Mouse (Mus musculus) brain, embryonic 14.5 days (tissue): ENCODE data around the gene Msantd2. TPM values are rescaled to one million over a fixed set of nuclear protein-coding genes. Genes with fewer than 3 reads are reported as not detected.

ENCODE experiments used
- DNase-seq: peaks from one replicate; pipeline ENCODE4 v3.0.0-alpha.2; 2011; ENCODE audit warnings: low read depth
- CTCF ChIP-seq: fragments of 200-500 bp; IDR thresholded peaks from 2 replicates; pipeline ENCODE4 v1.5.1; 2012; ENCODE audit warnings: inconsistent platforms, mild to moderate bottlenecking, moderate library complexity, borderline replicate concordance; ENCODE audit not compliant: insufficient read depth, insufficient read length; ENCODE audit errors: extremely low read depth
- POLR2A ChIP-seq: fragments of 200-500 bp; IDR thresholded peaks from 2 replicates; pipeline ENCODE4 v1.6.1; 2012; ENCODE audit warnings: mild to moderate bottlenecking, inconsistent platforms, borderline replicate concordance; ENCODE audit not compliant: poor library complexity, insufficient read depth, insufficient read length, severe bottlenecking; ENCODE audit errors: extremely low read depth
- polyA plus RNA-seq: library from polyadenylated mRNA; depleted of rRNA; stranded (reverse); fragments of >200 nt; gene quantifications from 2 replicates; pipeline ENCODE4 v1.2.3, GENCODE M21; 2012

The Msantd2 gene
- polyA plus RNA-seq, 1 experiment, result 72.6 TPM

- TF ChIP-seq CTCF (no peak), POLR2A (no peak)
- DNase-seq, result no peak
Observed at GRCm38 (mm10) chr9:37517467-37517866, 28.3 kb downstream of the Msantd2 start.

DNA sequence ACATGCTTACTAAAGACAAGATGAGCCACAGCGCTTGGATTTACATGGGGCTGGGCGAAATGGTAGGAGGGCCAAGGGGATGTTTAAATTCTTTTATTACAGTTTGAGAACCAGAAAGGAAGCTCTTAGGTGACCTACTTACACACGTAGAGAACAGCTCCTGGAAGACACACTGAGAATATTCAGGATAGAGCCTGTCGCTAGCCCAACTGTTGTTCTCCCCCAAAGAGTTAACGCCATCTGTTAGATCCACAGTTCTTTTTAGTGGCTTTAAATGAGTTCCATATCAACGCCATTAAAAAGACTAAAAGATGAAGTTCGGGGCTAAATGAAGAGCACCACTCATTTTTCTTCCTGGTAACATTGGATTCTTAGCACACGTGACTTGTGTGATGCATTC is 29.9 kb downstream of the Msantd2 start:
- TF ChIP-seq POLR2A (no peak), CTCF (no peak)
- DNase-seq, result peak; percentile 28

DNA sequence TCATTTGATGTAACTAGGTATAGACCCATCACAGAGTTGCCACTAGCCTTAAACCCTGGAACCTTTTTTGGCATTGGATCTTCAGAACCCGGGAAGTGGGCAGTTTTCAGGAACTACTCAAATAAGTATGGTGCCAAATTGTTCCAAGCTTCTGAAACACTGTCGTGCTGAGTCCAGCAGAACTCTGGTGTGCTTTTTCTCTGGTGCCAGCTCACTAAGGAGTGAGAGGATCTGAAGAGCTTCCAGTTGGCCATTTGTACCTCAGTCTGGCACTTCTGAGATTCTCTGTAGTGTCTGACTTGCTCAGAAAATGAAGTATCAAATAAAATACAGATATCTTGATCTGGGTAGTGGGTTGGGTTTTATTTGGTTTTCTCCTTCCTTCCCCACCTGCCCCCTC is 30.9 kb downstream of the Msantd2 start:
- TF ChIP-seq CTCF (no peak), POLR2A (no peak)
- no peak for DNase-seq

DNA sequence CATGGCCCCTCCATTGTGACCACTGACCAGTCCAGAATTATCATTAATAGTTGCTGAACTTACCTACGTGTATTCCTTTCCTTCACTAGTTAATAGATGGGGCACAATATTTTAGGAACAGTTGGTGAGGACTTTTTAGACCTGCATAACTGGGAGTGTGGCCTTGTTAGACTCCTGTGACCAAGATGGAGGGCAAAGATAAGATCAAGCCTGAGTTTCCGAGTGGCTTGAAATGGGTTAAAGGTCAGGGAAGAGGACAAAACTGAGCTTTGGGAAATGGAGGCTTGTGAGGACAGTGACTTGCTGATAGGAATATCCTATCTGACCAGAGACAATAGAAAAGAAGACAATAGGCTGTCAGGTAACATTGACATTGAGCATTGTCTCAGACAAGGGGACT is 36.3 kb downstream of the Msantd2 start:
- TF ChIP-seq CTCF (no peak), POLR2A (no peak)

GRCm38 (mm10) chr9:37526443-37527395 is 37.6 kb downstream of the Msantd2 start:
- no peak for DNase-seq
- TF ChIP-seq POLR2A, result no peak
- TF ChIP-seq CTCF, result peak; percentile 32; the same call in 1 of the 2 replicates

More for the DNA sequence above, 36.3 kb downstream of the Msantd2 start:
- DNase-seq, result no peak

GRCm38 (mm10) chr9:37527396-37528224 is 38.5 kb downstream of the Msantd2 start, which contains the start of gene Esam:
Gene Esam, plus strand, starts transcription at chr9:37528078.
- TF ChIP-seq CTCF (no peak), POLR2A (no peak)
- DNase-seq, result no peak

DNA sequence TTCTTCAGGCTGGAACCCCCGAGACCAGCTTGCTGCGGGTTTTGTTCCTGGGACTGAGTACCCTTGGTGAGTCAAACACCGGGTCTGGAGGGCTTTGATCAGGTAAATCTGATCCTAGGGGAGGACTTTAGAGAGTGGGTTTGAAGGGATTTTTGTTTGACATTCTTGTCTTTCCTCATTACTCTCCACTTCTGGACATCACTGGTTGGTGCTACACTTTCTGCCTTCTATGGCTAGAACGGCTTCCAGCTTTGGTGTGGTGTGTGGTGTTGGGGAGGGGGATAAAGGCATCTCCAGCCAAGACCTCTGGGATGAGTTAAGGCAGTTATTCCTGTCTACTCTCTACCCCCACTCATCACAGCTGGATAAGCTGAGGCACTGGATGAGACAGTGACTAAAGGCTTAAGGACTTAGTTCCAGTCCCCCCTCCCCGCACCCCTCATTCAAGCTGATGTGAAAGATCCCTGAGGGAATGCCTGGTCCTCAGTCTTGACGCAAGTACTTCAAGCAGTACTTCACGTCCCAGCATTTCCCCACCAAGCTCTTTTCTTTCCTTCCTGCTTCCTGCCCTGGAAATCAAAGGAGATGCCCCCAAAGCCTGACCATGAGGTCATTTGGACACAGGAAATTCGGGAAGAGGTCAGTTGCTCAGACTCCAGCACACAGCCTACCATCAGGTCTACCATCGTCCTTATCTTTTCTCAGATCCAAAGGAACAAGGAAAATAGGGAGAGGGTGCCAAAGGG is 39.3 kb downstream of the Msantd2 start:
- TF ChIP-seq CTCF, result no peak
- no peak for TF ChIP-seq POLR2A
- DNase-seq, result no peak

- DNase-seq, result peak; percentile 49
- TF ChIP-seq CTCF (peak; percentile 33; the same call in 1 of the 2 replicates), POLR2A (no peak)
Observed at GRCm38 (mm10) chr9:37530031-37530887, 41.1 kb downstream of the Msantd2 start.

GRCm38 (mm10) chr9:37530888-37531705 is 42.0 kb downstream of the Msantd2 start:
- peak; percentile 74 for DNase-seq
- no peak for TF ChIP-seq POLR2A
- TF ChIP-seq CTCF, result peak; percentile 52
